Mouse (Mus musculus) urinary bladder, adult 2 months (tissue): ENCODE results near the gene Gatd1. TPM values are rescaled to one million over a fixed set of nuclear protein-coding genes. Genes with fewer than 3 reads are reported as not detected.
A peak's percentile ranks its signal among the peaks of the same experiment; 100 is the strongest.

Experiments used
- DNase-seq: peaks from one replicate; pipeline ENCODE4 v3.0.0; 2022; ENCODE audit warnings: low spot score
- polyA plus RNA-seq: library from polyadenylated mRNA; depleted of rRNA; stranded (reverse); fragments of >200 nt; gene quantifications from 2 replicates; pipeline ENCODE4 v1.2.3, GENCODE M21; 2012; rRNA removed

Gatd1 gene
- polyA plus RNA-seq, 1 experiment: 59.2 TPM

DNA sequence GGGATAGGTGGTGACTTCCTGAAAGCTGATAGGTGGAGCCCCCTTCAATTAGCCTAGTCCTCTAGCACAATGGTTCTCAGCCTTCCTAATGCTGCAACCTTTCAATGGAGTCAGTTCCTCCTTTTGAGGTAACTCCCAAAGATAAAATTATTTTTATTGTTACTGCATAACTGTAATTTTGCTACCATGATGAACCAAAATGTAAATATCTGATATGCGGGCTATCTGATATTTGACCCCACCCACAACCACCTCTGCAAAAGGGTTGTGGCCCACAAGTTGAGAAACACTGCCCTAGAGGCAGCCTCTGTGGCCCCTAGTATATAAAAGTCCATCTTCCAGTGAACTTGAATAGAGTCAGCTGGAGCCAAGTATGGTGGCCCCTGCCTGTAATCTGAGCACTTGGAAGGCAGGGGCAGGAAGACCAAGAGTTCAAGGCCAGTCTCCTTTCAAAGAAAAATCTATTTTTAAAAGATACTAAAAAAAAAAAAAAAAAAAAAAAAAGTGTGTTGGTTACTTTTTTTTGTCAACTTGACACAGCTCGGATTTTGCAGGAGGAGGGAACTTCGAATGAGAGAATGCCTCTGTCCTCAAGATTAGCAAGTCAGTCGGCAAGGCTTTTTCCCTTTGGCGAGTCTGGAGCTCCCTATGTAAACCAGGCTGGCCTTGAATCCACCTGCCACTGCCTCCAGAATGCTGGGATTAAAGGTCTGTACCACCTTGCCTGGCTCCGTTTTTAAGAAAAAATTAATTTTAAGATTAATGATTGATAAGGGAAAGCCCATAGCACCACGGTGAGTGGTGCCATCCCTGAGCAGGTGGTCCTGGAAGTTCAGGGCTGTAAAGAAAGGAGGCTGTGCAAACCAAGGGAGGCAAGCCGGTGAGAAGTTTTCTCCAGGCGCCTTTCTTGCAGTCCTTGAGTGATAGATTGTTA is 23.3 kb downstream of the Gatd1 start:
- no peak for DNase-seq

GRCm38 (mm10) chr7:141388487-141389109 is 25.3 kb downstream of the Gatd1 start:
- DNase-seq: no peak

DNA sequence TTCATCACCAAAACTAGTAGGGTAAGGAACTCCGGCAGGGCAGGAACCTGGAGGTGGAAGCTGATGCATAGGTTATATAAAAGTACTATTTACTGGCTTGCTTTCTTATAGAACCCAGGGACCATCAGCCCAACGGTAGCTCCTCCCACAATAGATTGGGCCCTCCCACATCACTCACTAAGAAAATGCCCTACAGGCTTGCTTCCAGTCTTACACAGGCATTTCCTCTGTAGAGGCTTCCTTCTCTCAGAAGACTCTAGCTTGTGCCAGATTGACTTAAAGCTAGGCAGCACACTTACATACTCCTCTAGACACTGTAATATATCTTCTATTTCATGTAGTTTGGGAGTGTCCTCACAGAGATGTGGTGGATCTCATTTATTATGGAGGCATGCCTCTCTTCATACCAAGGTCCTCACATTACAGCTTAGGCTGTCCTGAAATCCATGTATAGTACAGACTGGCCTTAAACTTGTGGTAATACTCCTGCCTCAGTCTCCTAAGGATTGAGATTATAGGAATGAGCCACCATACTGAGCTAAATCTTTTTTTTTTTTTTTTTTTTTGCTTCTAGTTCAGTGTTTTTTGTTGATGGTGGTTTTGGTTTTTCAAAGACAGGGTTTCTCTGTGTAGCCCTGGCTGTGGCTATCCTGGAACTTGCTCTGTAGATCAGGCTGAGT is 26.0 kb downstream of the Gatd1 start:
- DNase-seq: no peak

DNA sequence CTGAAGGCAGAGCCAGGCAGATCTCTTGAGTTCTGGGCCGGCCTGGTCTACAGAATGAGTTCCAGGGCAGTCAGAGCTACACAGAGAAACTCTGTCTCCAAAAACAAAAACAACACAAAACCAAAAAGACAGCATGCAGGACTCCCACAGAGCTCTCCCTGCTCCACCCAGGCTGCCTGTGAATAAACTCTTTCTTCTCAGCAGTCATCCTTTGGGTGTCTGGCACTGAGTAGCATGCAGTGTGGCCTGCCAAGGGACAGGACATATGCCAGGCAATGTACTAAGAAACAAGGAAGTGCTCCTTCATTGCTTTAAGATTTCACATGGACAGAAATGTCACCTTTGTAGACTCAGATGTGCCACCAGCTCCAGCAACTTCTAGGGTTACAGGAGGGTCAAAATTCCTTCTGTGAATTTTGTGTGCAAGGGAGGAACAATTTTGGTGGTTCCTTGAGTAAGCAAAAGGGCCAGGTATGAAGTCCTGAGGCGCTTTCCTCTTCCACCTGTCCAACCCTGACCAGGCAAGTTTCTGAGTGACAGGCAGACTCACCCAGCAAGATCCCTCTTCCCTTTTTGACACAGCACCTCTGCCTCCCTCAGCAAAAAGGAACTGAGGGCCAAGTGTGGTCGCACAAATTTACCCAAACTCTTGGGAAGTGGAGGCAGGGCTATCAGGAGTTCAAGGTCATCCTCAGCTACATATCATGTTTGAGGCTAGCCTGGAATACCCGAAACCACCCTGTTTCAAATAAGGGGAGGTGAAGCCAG is 32.7 kb downstream of the Gatd1 start:
- no peak for DNase-seq

DNA sequence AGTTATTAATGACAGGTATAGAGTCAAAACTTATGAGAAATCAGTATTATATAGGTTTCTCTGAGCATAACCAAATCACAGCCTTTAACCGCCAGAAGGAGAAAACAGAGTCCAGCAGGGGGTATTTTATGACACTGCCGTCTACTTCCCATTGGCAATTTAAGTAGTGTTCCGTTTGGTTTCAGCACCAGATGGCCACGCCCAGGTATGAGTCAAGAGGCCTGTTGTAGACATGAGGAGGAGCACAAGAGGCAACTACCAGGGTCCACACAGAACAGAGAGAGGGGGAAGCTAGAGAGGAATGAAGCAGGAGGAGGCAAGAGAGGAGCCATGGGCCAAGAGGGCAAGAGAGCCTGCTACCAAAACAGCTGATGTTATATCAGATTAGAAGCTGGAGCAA is 34.4 kb downstream of the Gatd1 start:
- no peak for DNase-seq

- no peak for DNase-seq
Measured at GRCm38 (mm10) chr7:141374399-141374798, 39.5 kb downstream of the Gatd1 start.

DNA sequence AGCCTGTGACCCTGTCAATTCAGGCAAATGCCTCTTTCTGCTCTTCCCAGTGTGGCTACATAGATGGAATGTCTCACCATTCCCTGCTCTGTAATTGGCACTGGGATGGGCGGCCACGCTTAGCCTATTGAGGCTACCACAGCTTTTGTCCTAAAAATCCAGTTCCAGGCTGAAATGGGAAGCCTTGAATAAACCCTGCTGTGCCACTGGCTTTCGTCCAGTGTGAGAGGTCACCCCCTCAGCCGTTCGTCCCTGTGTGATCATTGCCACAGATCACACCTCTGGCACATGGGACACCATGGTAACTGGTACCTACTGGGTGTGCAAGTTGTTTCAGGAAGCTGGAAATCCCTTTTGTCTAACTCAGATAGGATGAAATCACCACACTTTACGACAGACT is 40.3 kb downstream of the Gatd1 start:
- DNase-seq: no peak

DNA sequence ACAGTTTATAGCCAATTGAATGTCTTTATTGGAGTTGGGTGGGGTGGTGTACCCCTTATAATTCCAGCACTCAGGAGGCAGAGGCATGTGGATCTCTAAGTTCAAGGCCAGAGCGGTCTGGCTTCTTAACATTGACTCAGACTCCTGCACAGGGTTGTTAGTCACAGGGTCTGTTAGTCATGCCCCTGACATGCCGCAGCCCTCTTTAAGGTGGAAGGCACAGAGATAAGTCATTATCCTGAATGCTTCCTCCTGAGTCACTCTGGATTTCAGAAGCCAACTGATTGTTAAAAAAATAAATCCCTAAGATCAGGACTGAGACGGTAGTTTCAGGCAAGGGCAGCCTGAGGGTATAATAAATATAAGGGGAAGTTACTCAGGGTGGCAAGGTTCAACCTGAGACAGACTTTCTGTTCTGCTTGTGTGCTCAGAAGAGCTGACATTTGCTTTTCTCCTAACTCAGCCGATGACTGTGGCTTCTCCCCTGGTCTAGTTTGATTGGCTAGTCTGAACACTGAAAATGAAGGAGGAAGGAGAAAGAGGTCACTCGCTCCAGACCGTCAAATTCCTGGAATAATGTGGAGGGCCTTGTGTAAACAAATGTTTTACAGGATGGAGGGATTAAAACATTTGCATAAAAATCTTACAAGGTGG is 41.9 kb downstream of the Gatd1 start:
- no peak for DNase-seq

- DNase-seq: no peak
Measured at GRCm38 (mm10) chr7:141369918-141370317, 44.0 kb downstream of the Gatd1 start.

GRCm38 (mm10) chr7:141367358-141367757 is 46.6 kb downstream of the Gatd1 start:
- DNase-seq: no peak

- no peak for DNase-seq
Measured at GRCm38 (mm10) chr7:141365049-141365445, 48.9 kb downstream of the Gatd1 start.

- no peak for DNase-seq
Measured at GRCm38 (mm10) chr7:141364349-141365048, 49.4 kb downstream of the Gatd1 start.

- DNase-seq: no peak
Measured at GRCm38 (mm10) chr7:141363752-141364125, 50.2 kb downstream of the Gatd1 start.

- DNase-seq: peak; percentile 23
Measured at GRCm38 (mm10) chr7:141363106-141363751, 50.7 kb downstream of the Gatd1 start.

DNA sequence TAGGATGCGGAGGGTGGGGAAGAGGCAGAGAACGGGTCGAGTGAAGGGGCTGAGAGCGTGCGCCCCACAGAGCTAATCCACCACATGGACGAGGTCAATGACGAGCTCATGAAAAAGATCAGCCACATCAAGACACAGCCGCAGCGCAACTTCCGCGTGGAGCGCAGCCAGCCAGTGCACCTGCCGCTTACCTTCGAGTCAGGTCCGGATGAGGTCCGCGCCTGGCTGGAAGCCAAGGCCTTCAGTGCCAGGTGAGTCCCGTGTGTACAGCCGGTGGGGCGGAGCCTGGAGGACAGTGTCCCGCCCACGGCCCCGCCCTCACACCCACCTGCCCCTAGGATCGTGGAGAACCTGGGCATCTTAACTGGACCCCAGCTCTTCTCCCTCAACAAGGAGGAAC is 52.4 kb downstream of the Gatd1 start:
- DNase-seq: peak; percentile 20

Other genes starting within 250 kb of the Gatd1 start
- 126 and 135 TPM in 2 replicates for gene Rnh1, start 241.3 kb downstream of the Gatd1 start, polyA plus RNA-seq
- gene Hras, start 220.1 kb downstream of the Gatd1 start, polyA plus RNA-seq: 114 and 129 TPM in 2 replicates
- 5.2 and 5.8 TPM in 2 replicates for gene Lrrc56, start 220.0 kb downstream of the Gatd1 start, polyA plus RNA-seq
- gene Lmntd2, start 200.1 kb downstream of the Gatd1 start, polyA plus RNA-seq: 8.4 and 11.6 TPM in 2 replicates
- gene Rassf7, start 198.3 kb downstream of the Gatd1 start, polyA plus RNA-seq: 97.6 and 157 TPM in 2 replicates
- gene Phrf1, start 185.4 kb downstream of the Gatd1 start, polyA plus RNA-seq: 16.4 and 30.4 TPM in 2 replicates
- gene Irf7, start 147.7 kb downstream of the Gatd1 start, polyA plus RNA-seq: 21.2 and 23.3 TPM in 2 replicates
- gene Cdhr5, start 137.3 kb downstream of the Gatd1 start, polyA plus RNA-seq: 0.07 TPM in 1 of 2 replicates, not detected in the other
- 0.41 and 1.3 TPM in 2 replicates for gene Sct, start 135.0 kb downstream of the Gatd1 start, polyA plus RNA-seq
- gene Drd4, start 122.1 kb downstream of the Gatd1 start, polyA plus RNA-seq: 0.06 and 0.21 TPM in 2 replicates
- 14.6 and 22.8 TPM in 2 replicates for gene Deaf1, start 86.4 kb downstream of the Gatd1 start, polyA plus RNA-seq
- 34.1 and 42.5 TPM in 2 replicates for gene Tmem80, start 86.4 kb downstream of the Gatd1 start, polyA plus RNA-seq
- gene Eps8l2, start 75.3 kb downstream of the Gatd1 start, polyA plus RNA-seq: 79.7 and 109 TPM in 2 replicates
- 269 and 320 TPM in 2 replicates for gene Taldo1, start 21.9 kb downstream of the Gatd1 start, polyA plus RNA-seq
- 1.3 and 3.4 TPM in 2 replicates for gene Cend1, start 15.4 kb upstream of the Gatd1 start, polyA plus RNA-seq
- 42.0 and 55.2 TPM in 2 replicates for gene Slc25a22, start 23.8 kb upstream of the Gatd1 start, polyA plus RNA-seq
- 4.7 and 4.8 TPM in 2 replicates for gene Pidd1, start 29.9 kb upstream of the Gatd1 start, polyA plus RNA-seq
- 1,171 and 1,507 TPM in 2 replicates for gene Rplp2, start 33.2 kb upstream of the Gatd1 start, polyA plus RNA-seq
- 108 and 133 TPM in 2 replicates for gene Pnpla2, start 41.1 kb upstream of the Gatd1 start, polyA plus RNA-seq
- gene Cracr2b, start 47.0 kb upstream of the Gatd1 start, polyA plus RNA-seq: 24.0 and 25.8 TPM in 2 replicates
- gene Cd151, start 53.3 kb upstream of the Gatd1 start, polyA plus RNA-seq: 280 and 288 TPM in 2 replicates
- gene Polr2l, start 61.0 kb upstream of the Gatd1 start, polyA plus RNA-seq: 41.8 and 48.1 TPM in 2 replicates
- gene Tspan4, start 61.1 kb upstream of the Gatd1 start, polyA plus RNA-seq: 161 and 196 TPM in 2 replicates
- gene Chid1, start 125.7 kb upstream of the Gatd1 start, polyA plus RNA-seq: 28.5 and 32.0 TPM in 2 replicates
- gene Ap2a2, start 148.0 kb upstream of the Gatd1 start, polyA plus RNA-seq: 19.8 and 32.9 TPM in 2 replicates
- gene Muc6, start 241.2 kb upstream of the Gatd1 start, polyA plus RNA-seq: 0.01 and 0.03 TPM in 2 replicates